Mouse (Mus musculus) lung, embryonic 15.5 days (tissue): ENCODE data around the gene Gtpbp6. TPM values are rescaled to one million over a fixed set of nuclear protein-coding genes. Genes with fewer than 3 reads are reported as not detected.

Source experiments
- ATAC-seq: fragments of 200-750 bp; cut with Nextera tagmentation; 2 replicates; pipeline ENCODE4 v1.8.0; 2017; ENCODE audit warnings: moderate number of reproducible peaks, borderline replicate concordance; ENCODE audit not compliant: low FRiP score, low TSS enrichment; ENCODE audit errors: extremely low read depth
- H3K27ac ChIP-seq: fragments of 300-500 bp; sonication (generic); 2 replicates; pipeline ENCODE4 v1.5.1; 2015; ENCODE audit warnings: moderate library complexity, mild to moderate bottlenecking, inconsistent platforms
- H3K27me3 ChIP-seq: fragments of 300-500 bp; sonication (generic); 2 replicates; pipeline ENCODE4 v1.6.1; 2015; ENCODE audit warnings: inconsistent platforms
- H3K36me3 ChIP-seq: fragments of 300-500 bp; sonication (generic); 2 replicates; pipeline ENCODE4 v1.6.1; 2015; ENCODE audit warnings: inconsistent platforms
- H3K4me1 ChIP-seq: fragments of 300-500 bp; sonication (generic); 2 replicates; pipeline ENCODE4 v1.6.1; 2015; ENCODE audit warnings: inconsistent platforms
- H3K4me2 ChIP-seq: fragments of 300-500 bp; sonication (generic); 2 replicates; pipeline ENCODE4 v1.6.1; 2015; ENCODE audit warnings: inconsistent platforms, mild to moderate bottlenecking, moderate library complexity
- H3K4me3 ChIP-seq: fragments of 300-500 bp; sonication (generic); 2 replicates; pipeline ENCODE4 v1.5.1; 2015; ENCODE audit warnings: mild to moderate bottlenecking, inconsistent platforms
- H3K9ac ChIP-seq: fragments of 300-500 bp; sonication (generic); 2 replicates; pipeline ENCODE4 v1.6.1; 2015; ENCODE audit warnings: inconsistent platforms
- H3K9me3 ChIP-seq: fragments of 300-500 bp; sonication (generic); 2 replicates; pipeline ENCODE4 v1.6.1; 2016; ENCODE audit warnings: inconsistent platforms
- WGBS: fragments of 180-500 bp; shearing (Covaris S2); methylation state at CpG from one replicate; pipeline ENCODE4 v1.1.7; 2015; 5-methylcytosine and 5-hydroxymethylcytosine counted together
- polyA plus RNA-seq: library from polyadenylated mRNA; unstranded; fragments of >200 nt; fragmentation: Nextera tagmentation; extraction: Ambion mirVana; gene quantifications from 2 replicates; pipeline ENCODE4 v1.2.1, GENCODE M21; 2015

Gtpbp6 gene
- polyA plus RNA-seq, 1 experiment from 2014 or later: 37.5 TPM

GRCm38 (mm10) chr5:110106901-110107564 is 964 bp downstream of the Gtpbp6 start:
- no peak; the same call in 1 of the 2 replicates for ATAC-seq
- Histone ChIP-seq H3K4me3 (peak overlapping the region; percentile 78), H3K36me3 (peaks cover 38% of the 10 kb centered on the region), H3K4me1 (peaks cover 16% of the 10 kb centered on the region), H3K27me3 (no peaks in the 10 kb centered on the region), H3K9ac (peak overlapping the region; percentile 79), H3K4me2 (peak overlapping the region; percentile 84), H3K9me3 (no peaks in the 10 kb centered on the region), H3K27ac (peak overlapping the region; percentile 98)
- 14% methylated on average over 41 of the region's 41 CpGs for WGBS

GRCm38 (mm10) chr5:110106140-110106871 is 1.7 kb downstream of the Gtpbp6 start:
- no peak for ATAC-seq
- 92% methylated on average over 26 of the region's 26 CpGs for WGBS
- H3K9ac ChIP-seq: no peak overlapping the region; the same call in 1 of the 2 replicates

GRCm38 (mm10) chr5:110104616-110105380 is 3.2 kb downstream of the Gtpbp6 start:
- Histone ChIP-seq H3K27ac (no peak overlapping the region), H3K27me3 (no peaks in the 10 kb centered on the region), H3K9ac (no peak overlapping the region), H3K36me3 (peaks cover 38% of the 10 kb centered on the region), H3K4me2 (no peak overlapping the region), H3K9me3 (no peaks in the 10 kb centered on the region), H3K4me3 (no peak overlapping the region), H3K4me1 (peaks cover 35% of the 10 kb centered on the region)
- 91% methylated on average over 36 of the region's 36 CpGs for WGBS
- ATAC-seq: no peak

More at GRCm38 (mm10) chr5:110106140-110106871, 1.7 kb downstream of the Gtpbp6 start:
- peaks cover 24% of the 10 kb centered on the region for H3K4me1 ChIP-seq
- H3K9me3 ChIP-seq: no peaks in the 10 kb centered on the region
- H3K4me3 ChIP-seq: peak overlapping the region; percentile 78
- H3K27ac ChIP-seq: no peak overlapping the region
- H3K36me3 ChIP-seq: peaks cover 38% of the 10 kb centered on the region
- H3K27me3 ChIP-seq: no peaks in the 10 kb centered on the region
- peak overlapping the region; percentile 84 for H3K4me2 ChIP-seq

GRCm38 (mm10) chr5:110103901-110104615 is 3.9 kb downstream of the Gtpbp6 start:
- peaks cover 38% of the 10 kb centered on the region for H3K36me3 ChIP-seq
- H3K27ac ChIP-seq: no peak overlapping the region
- no peak for ATAC-seq
- no peaks in the 10 kb centered on the region for H3K9me3 ChIP-seq
- no peak overlapping the region for H3K9ac ChIP-seq
- no peak overlapping the region for H3K4me3 ChIP-seq
- H3K4me1 ChIP-seq: peaks cover 37% of the 10 kb centered on the region
- 94% methylated on average over 27 of the region's 27 CpGs for WGBS
- H3K27me3 ChIP-seq: no peaks in the 10 kb centered on the region
- H3K4me2 ChIP-seq: no peak overlapping the region

- Histone ChIP-seq H3K27me3 (no peaks in the 10 kb centered on the region), H3K9me3 (no peaks in the 10 kb centered on the region), H3K9ac (no peak overlapping the region), H3K4me1 (peaks cover 43% of the 10 kb centered on the region), H3K4me2 (no peak overlapping the region), H3K4me3 (no peak overlapping the region), H3K36me3 (peaks cover 38% of the 10 kb centered on the region), H3K27ac (no peak overlapping the region)
- no peak for ATAC-seq
- WGBS: 92% methylated on average over 19 of the region's 19 CpGs
Observed at GRCm38 (mm10) chr5:110102853-110103625, 5.0 kb downstream of the Gtpbp6 start.

- H3K4me2 ChIP-seq: no peak overlapping the region; the same call in 1 of the 2 replicates
- peaks cover 38% of the 10 kb centered on the region for H3K36me3 ChIP-seq
- no peak overlapping the region for H3K4me3 ChIP-seq
- WGBS: 85% methylated on average over 13 of the region's 13 CpGs
- H3K9me3 ChIP-seq: no peaks in the 10 kb centered on the region
- no peak overlapping the region for H3K9ac ChIP-seq
- H3K27ac ChIP-seq: no peak overlapping the region
- ATAC-seq: no peak
- no peaks in the 10 kb centered on the region for H3K27me3 ChIP-seq
- peaks cover 43% of the 10 kb centered on the region for H3K4me1 ChIP-seq
Observed at GRCm38 (mm10) chr5:110102429-110102828, 5.6 kb downstream of the Gtpbp6 start.

GRCm38 (mm10) chr5:110101716-110102347 is 6.2 kb downstream of the Gtpbp6 start:
- ATAC-seq: peak; percentile 9; the same call in 1 of the 2 replicates
- peak overlapping the region; percentile 35 for H3K4me3 ChIP-seq
- H3K27ac ChIP-seq: no peak overlapping the region
- H3K36me3 ChIP-seq: peaks cover 38% of the 10 kb centered on the region
- peaks cover 41% of the 10 kb centered on the region for H3K4me1 ChIP-seq
- H3K4me2 ChIP-seq: peak overlapping the region; percentile 69
- no peaks in the 10 kb centered on the region for H3K27me3 ChIP-seq
- WGBS: 13% methylated on average over 34 of the region's 34 CpGs
- H3K9me3 ChIP-seq: no peaks in the 10 kb centered on the region
- H3K9ac ChIP-seq: 0 out of 2 replicates have a peak overlapping the region, but pooled peaks have one; percentile 19

- Histone ChIP-seq H3K4me3 (peak overlapping the region; percentile 35), H3K4me2 (peak overlapping the region; percentile 69), H3K27ac (peak overlapping the region; percentile 11; the same call in 1 of the 2 replicates), H3K9ac (no peak overlapping the region; the same call in 1 of the 2 replicates), H3K9me3 (no peaks in the 10 kb centered on the region), H3K36me3 (peaks cover 33% of the 10 kb centered on the region), H3K4me1 (peaks cover 34% of the 10 kb centered on the region), H3K27me3 (no peaks in the 10 kb centered on the region)
- 1% methylated on average over 34 of the region's 37 CpGs for WGBS
- peak; percentile 19 for ATAC-seq
Observed at GRCm38 (mm10) chr5:110100921-110101631, 6.9 kb downstream of the Gtpbp6 start.

GRCm38 (mm10) chr5:110099656-110100580 is 8.1 kb downstream of the Gtpbp6 start, which contains the start of gene Plcxd1:
Gene Plcxd1, plus strand, starts transcription at chr5:110099969.
- no peak within 1 kb of the TSS for H3K9ac ChIP-seq
- 8% methylated on average over 25 of the region's 25 CpGs for WGBS
- peaks cover 22% of the 10 kb centered on the region for H3K36me3 ChIP-seq
- H3K9me3 ChIP-seq: no peaks in the 10 kb centered on the region
- no peaks in the 10 kb centered on the region for H3K27me3 ChIP-seq
- H3K4me3 ChIP-seq: peak within 1 kb of the TSS; percentile 35; the same call in 1 of the 2 replicates
- H3K27ac ChIP-seq: peak within 1 kb of the TSS; percentile 90
- H3K4me2 ChIP-seq: peak within 1 kb of the TSS; percentile 69
- H3K4me1 ChIP-seq: peaks cover 38% of the 10 kb centered on the region
- peak; percentile 16; the same call in 1 of the 2 replicates for ATAC-seq
